Mouse (Mus musculus): ENCODE measurements around the gene Edaradd. TPM values are rescaled to one million over a fixed set of nuclear protein-coding genes. Genes with fewer than 3 reads are reported as not detected.
A peak's percentile ranks its signal among the peaks of the same experiment; 100 is the strongest.

Edaradd gene
- polyA plus RNA-seq, 1 experiment from 2014 or later, result 2.2 TPM

- no peak overlapping the region for H3K9ac ChIP-seq (ENCODE audit: low read length)
- no peak overlapping the region for H3K27ac ChIP-seq (ENCODE audit: low read length)
- H3K4me2 ChIP-seq (ENCODE audit: low read depth, low read length), result no peak overlapping the region
- H3K4me1 ChIP-seq (ENCODE audit: control insufficient read depth, insufficient read depth, low read length), result no peaks in the 10 kb centered on the region
- WGBS, result 61% methylated on average over 3 of the region's 3 CpGs
- H3K36me3 ChIP-seq (ENCODE audit: control insufficient read depth, insufficient read depth), result no peaks in the 10 kb centered on the region
- no peak for ATAC-seq (replicated peaks; ENCODE audit: extremely low read depth, insufficient read depth, low FRiP score)
- H3K9me3 ChIP-seq (replicated peaks; ENCODE audit: control insufficient read depth, low read length), result no peaks in the 10 kb centered on the region
- no peaks in the 10 kb centered on the region for H3K27me3 ChIP-seq (ENCODE audit: control insufficient read depth, insufficient read depth, low read length)
- no peak overlapping the region for H3K4me3 ChIP-seq (ENCODE audit: low read length)
Observed at GRCm38 (mm10) chr13:12559044-12559443, 38.8 kb upstream of the Edaradd start.

GRCm38 (mm10) chr13:12554211-12554610 is 34.0 kb upstream of the Edaradd start:
- H3K4me2 ChIP-seq (ENCODE audit: low read depth, low read length), result no peak overlapping the region
- no peaks in the 10 kb centered on the region for H3K36me3 ChIP-seq (ENCODE audit: control insufficient read depth, insufficient read depth)
- no peak for ATAC-seq (replicated peaks; ENCODE audit: extremely low read depth, insufficient read depth, low FRiP score)
- H3K4me3 ChIP-seq (ENCODE audit: low read length), result no peak overlapping the region
- no peak overlapping the region for H3K27ac ChIP-seq (ENCODE audit: low read length)
- no peaks in the 10 kb centered on the region for H3K4me1 ChIP-seq (ENCODE audit: control insufficient read depth, insufficient read depth, low read length)
- WGBS, result 64% methylated on average over 4 of the region's 4 CpGs
- H3K9ac ChIP-seq (ENCODE audit: low read length), result no peak overlapping the region
- H3K9me3 ChIP-seq (replicated peaks; ENCODE audit: control insufficient read depth, low read length), result no peaks in the 10 kb centered on the region
- H3K27me3 ChIP-seq (ENCODE audit: control insufficient read depth, insufficient read depth, low read length), result no peaks in the 10 kb centered on the region

GRCm38 (mm10) chr13:12543880-12544568 is 23.8 kb upstream of the Edaradd start:
- Histone ChIP-seq H3K27ac (ENCODE audit: low read length) (no peak overlapping the region), H3K27me3 (ENCODE audit: control insufficient read depth, insufficient read depth, low read length) (0 out of 2 replicates have a peak, but pooled peaks cover 3% of the 10 kb centered on the region), H3K9ac (ENCODE audit: low read length) (no peak overlapping the region), H3K9me3 (replicated peaks; ENCODE audit: control insufficient read depth, low read length) (no peaks in the 10 kb centered on the region), H3K4me3 (ENCODE audit: low read length) (no peak overlapping the region), H3K4me1 (ENCODE audit: control insufficient read depth, insufficient read depth, low read length) (peaks cover 8% of the 10 kb centered on the region), H3K4me2 (ENCODE audit: low read depth, low read length) (no peak overlapping the region), H3K36me3 (ENCODE audit: control insufficient read depth, insufficient read depth) (no peaks in the 10 kb centered on the region)
- no peak for ATAC-seq (replicated peaks; ENCODE audit: extremely low read depth, insufficient read depth, low FRiP score)
- 79% methylated on average over 8 of the region's 8 CpGs for WGBS

- no peak overlapping the region for H3K9ac ChIP-seq (ENCODE audit: low read length)
Observed at GRCm38 (mm10) chr13:12543246-12543645, 23.0 kb upstream of the Edaradd start.

GRCm38 (mm10) chr13:12542006-12542981 is 22.1 kb upstream of the Edaradd start:
- peaks cover 8% of the 10 kb centered on the region for H3K4me1 ChIP-seq (ENCODE audit: control insufficient read depth, insufficient read depth, low read length)
- ATAC-seq (replicated peaks; ENCODE audit: extremely low read depth, insufficient read depth, low FRiP score), result peak; percentile 84
- H3K9me3 ChIP-seq (replicated peaks; ENCODE audit: control insufficient read depth, low read length), result no peaks in the 10 kb centered on the region
- peak overlapping the region; percentile 31 for H3K4me3 ChIP-seq (ENCODE audit: low read length)
- 0 out of 2 replicates have a peak overlapping the region, but pooled peaks have one; percentile 15 for H3K9ac ChIP-seq (ENCODE audit: low read length)
- peak overlapping the region; percentile 58 for H3K4me2 ChIP-seq (ENCODE audit: low read depth, low read length)
- no peak overlapping the region for H3K27ac ChIP-seq (ENCODE audit: low read length)
- 0 out of 2 replicates have a peak, but pooled peaks cover 3% of the 10 kb centered on the region for H3K27me3 ChIP-seq (ENCODE audit: control insufficient read depth, insufficient read depth, low read length)
- H3K36me3 ChIP-seq (ENCODE audit: control insufficient read depth, insufficient read depth), result no peaks in the 10 kb centered on the region
- 8% methylated on average over 23 of the region's 23 CpGs for WGBS

More at GRCm38 (mm10) chr13:12543246-12543645, 23.0 kb upstream of the Edaradd start:
- 64% methylated on average over 5 of the region's 5 CpGs for WGBS
- no peak overlapping the region for H3K4me3 ChIP-seq (ENCODE audit: low read length)
- no peaks in the 10 kb centered on the region for H3K36me3 ChIP-seq (ENCODE audit: control insufficient read depth, insufficient read depth)
- H3K27ac ChIP-seq (ENCODE audit: low read length), result no peak overlapping the region
- H3K4me2 ChIP-seq (ENCODE audit: low read depth, low read length), result no peak overlapping the region
- H3K4me1 ChIP-seq (ENCODE audit: control insufficient read depth, insufficient read depth, low read length), result peaks cover 8% of the 10 kb centered on the region
- no peaks in the 10 kb centered on the region for H3K9me3 ChIP-seq (replicated peaks; ENCODE audit: control insufficient read depth, low read length)
- ATAC-seq (replicated peaks; ENCODE audit: extremely low read depth, insufficient read depth, low FRiP score), result no peak
- H3K27me3 ChIP-seq (ENCODE audit: control insufficient read depth, insufficient read depth, low read length), result 0 out of 2 replicates have a peak, but pooled peaks cover 3% of the 10 kb centered on the region

GRCm38 (mm10) chr13:12540119-12540518 is 19.9 kb upstream of the Edaradd start:
- Histone ChIP-seq H3K4me3 (ENCODE audit: low read length) (no peak overlapping the region), H3K27me3 (ENCODE audit: control insufficient read depth, insufficient read depth, low read length) (0 out of 2 replicates have a peak, but pooled peaks cover 3% of the 10 kb centered on the region), H3K36me3 (ENCODE audit: control insufficient read depth, insufficient read depth) (no peaks in the 10 kb centered on the region), H3K9ac (ENCODE audit: low read length) (no peak overlapping the region), H3K4me1 (ENCODE audit: control insufficient read depth, insufficient read depth, low read length) (peaks cover 8% of the 10 kb centered on the region), H3K4me2 (ENCODE audit: low read depth, low read length) (no peak overlapping the region), H3K9me3 (replicated peaks; ENCODE audit: control insufficient read depth, low read length) (no peaks in the 10 kb centered on the region; the same call in 1 of the 2 replicates), H3K27ac (ENCODE audit: low read length) (no peak overlapping the region)
- no peak for ATAC-seq (replicated peaks; ENCODE audit: extremely low read depth, insufficient read depth, low FRiP score)
- WGBS, result 53% methylated on average over 13 of the region's 13 CpGs

GRCm38 (mm10) chr13:12539716-12540115 is 19.5 kb upstream of the Edaradd start:
- WGBS, result 30% methylated on average over 11 of the region's 11 CpGs
- H3K9ac ChIP-seq (ENCODE audit: low read length), result no peak overlapping the region
- no peak overlapping the region for H3K4me2 ChIP-seq (ENCODE audit: low read depth, low read length)

GRCm38 (mm10) chr13:12537971-12538370 is 17.7 kb upstream of the Edaradd start:
- 67% methylated on average over 6 of the region's 6 CpGs for WGBS
- peaks cover 6% of the 10 kb centered on the region for H3K4me1 ChIP-seq (ENCODE audit: control insufficient read depth, insufficient read depth, low read length)
- H3K27me3 ChIP-seq (ENCODE audit: control insufficient read depth, insufficient read depth, low read length), result 0 out of 2 replicates have a peak, but pooled peaks cover 3% of the 10 kb centered on the region
- H3K9ac ChIP-seq (ENCODE audit: low read length), result no peak overlapping the region
- no peaks in the 10 kb centered on the region; the same call in 1 of the 2 replicates for H3K9me3 ChIP-seq (replicated peaks; ENCODE audit: control insufficient read depth, low read length)
- no peak overlapping the region for H3K27ac ChIP-seq (ENCODE audit: low read length)
- no peaks in the 10 kb centered on the region for H3K36me3 ChIP-seq (ENCODE audit: control insufficient read depth, insufficient read depth)
- ATAC-seq (replicated peaks; ENCODE audit: extremely low read depth, insufficient read depth, low FRiP score), result no peak
- no peak overlapping the region for H3K4me2 ChIP-seq (ENCODE audit: low read depth, low read length)
- no peak overlapping the region for H3K4me3 ChIP-seq (ENCODE audit: low read length)

More at GRCm38 (mm10) chr13:12539716-12540115, 19.5 kb upstream of the Edaradd start:
- H3K4me1 ChIP-seq (ENCODE audit: control insufficient read depth, insufficient read depth, low read length), result peaks cover 8% of the 10 kb centered on the region
- 0 out of 2 replicates have a peak, but pooled peaks cover 3% of the 10 kb centered on the region for H3K27me3 ChIP-seq (ENCODE audit: control insufficient read depth, insufficient read depth, low read length)
- no peaks in the 10 kb centered on the region; the same call in 1 of the 2 replicates for H3K9me3 ChIP-seq (replicated peaks; ENCODE audit: control insufficient read depth, low read length)
- H3K36me3 ChIP-seq (ENCODE audit: control insufficient read depth, insufficient read depth), result no peaks in the 10 kb centered on the region
- no peak overlapping the region for H3K27ac ChIP-seq (ENCODE audit: low read length)
- no peak overlapping the region for H3K4me3 ChIP-seq (ENCODE audit: low read length)
- no peak for ATAC-seq (replicated peaks; ENCODE audit: extremely low read depth, insufficient read depth, low FRiP score)
